Mouse (Mus musculus) macrophage (primary cell): ENCODE measurements around the gene Nono. TPM values are rescaled to one million over a fixed set of nuclear protein-coding genes. Genes with fewer than 3 reads are reported as not detected.

ENCODE experiments used
- H3K27ac ChIP-seq: fragments of 350-480 bp; formaldehyde crosslinking; 2 replicates; pipeline ENCODE4 v1.9.0; 2021
- H3K36me3 ChIP-seq: fragments of 350-480 bp; formaldehyde crosslinking; 2 replicates; pipeline ENCODE4 v1.9.0; 2021; ENCODE audit errors: inconsistent target
- H3K4me3 ChIP-seq: fragments of 350-480 bp; formaldehyde crosslinking; 2 replicates; pipeline ENCODE4 v1.9.0; 2021; ENCODE audit errors: inconsistent target
- H3K79me2 ChIP-seq: fragments of 350-480 bp; formaldehyde crosslinking; 2 replicates; pipeline ENCODE4 v1.9.0; 2021; ENCODE audit errors: inconsistent target
- WGBS: methylation state at CpG from one replicate; pipeline ENCODE4 v1.1.7; 2026; ENCODE audit warnings: inconsistent platforms; ENCODE audit not compliant: missing documents; 5-methylcytosine and 5-hydroxymethylcytosine counted together
- polyA plus RNA-seq: library from polyadenylated mRNA; stranded (reverse); fragments of 250-400 nt; gene quantifications from 3 replicates; pipeline ENCODE4 v1.2.4, GENCODE M21; 2018; ENCODE audit warnings: inconsistent platforms
- total RNA-seq, 78 experiments: library from RNA; depleted of rRNA; stranded (reverse); fragments of 250-400 nt; gene quantifications; 1 replicate in 9 of 78; 2 replicates in 24 of 78; 3 replicates in 43 of 78; 4 replicates in 2 of 78; pipeline ENCODE4 v1.2.4; 2018; ENCODE audit warnings: inconsistent platforms in 56 of 78

The Nono gene
- 100 to 1,000 TPM in 23 of 26 experiments, 10 to 100 TPM in 3; 66.2 to 595 (median 270) TPM for total RNA-seq (2018; cell fraction: chromatin; rRNA removed)
- total RNA-seq (2018; cell fraction: cytosol; rRNA removed) = 100 to 1,000 TPM; 108 to 198 (median 150) TPM
- 100 to 1,000 TPM in 21 of 26 experiments, 10 to 100 TPM in 5; 74.7 to 411 (median 200) TPM for total RNA-seq (2018; cell fraction: nucleus; rRNA removed)
- 169 to 225 TPM (median 178 TPM) in 3 replicates for polyA plus RNA-seq

GRCm38 (mm10) chrX:101429142-101429949 is at the start of gene Nono:
Nono (plus strand) TSS chrX:101429318.
- H3K27ac ChIP-seq = peak within 1 kb of the TSS; percentile 89
- 21% methylated on average over 47 of the region's 51 CpGs for WGBS
- H3K79me2 ChIP-seq = peaks cover 47% of the 10 kb centered on the region
- peak within 1 kb of the TSS; percentile 61 for H3K4me3 ChIP-seq
- H3K36me3 ChIP-seq = no peaks in the 10 kb centered on the region

DNA sequence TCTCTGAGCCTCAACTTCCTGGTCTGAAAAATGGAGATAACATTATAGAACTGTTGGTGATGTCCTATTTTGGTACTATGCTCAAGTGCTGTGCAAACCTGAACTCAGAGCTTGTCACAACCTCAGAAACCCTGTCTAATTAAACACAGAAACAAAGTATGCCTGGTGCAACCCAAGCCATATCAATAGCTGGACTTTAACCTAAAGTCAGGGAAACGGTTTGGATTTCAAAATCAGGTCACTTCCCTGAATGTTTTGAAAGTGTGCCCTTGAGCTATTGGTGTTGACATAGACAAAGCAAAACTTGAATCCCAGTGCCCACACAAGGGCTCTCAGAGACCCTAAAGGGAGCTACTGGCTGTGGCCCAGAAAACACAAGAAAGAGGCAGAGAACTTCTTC is 49.4 kb upstream of the Nono start:
- Histone ChIP-seq H3K36me3 (no peaks in the 10 kb centered on the region), H3K79me2 (no peaks in the 10 kb centered on the region), H3K4me3 (no peak overlapping the region), H3K27ac (no peak overlapping the region)
- 38% methylated on average over 1 of the region's 1 CpGs for WGBS

DNA sequence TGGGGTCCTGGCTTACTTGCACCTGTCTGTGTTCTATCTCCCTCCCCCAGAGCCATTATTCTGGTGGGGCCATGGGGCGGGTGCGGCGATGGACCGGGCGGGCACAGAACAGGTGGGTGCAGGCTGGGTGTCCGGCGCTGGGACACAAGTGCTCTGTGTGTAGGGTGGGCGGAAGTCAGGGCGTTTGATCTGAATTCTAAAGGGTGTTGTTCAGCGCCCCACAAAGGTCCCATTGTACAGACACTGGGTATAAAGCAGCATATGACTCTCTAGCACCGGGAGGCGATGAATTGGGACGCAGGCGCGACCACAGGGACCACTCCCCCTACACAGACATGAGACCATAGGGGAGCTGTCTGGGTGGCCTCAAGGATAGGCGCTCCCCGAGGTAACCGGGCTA is 45.7 kb upstream of the Nono start:
- Histone ChIP-seq H3K27ac (no peak overlapping the region), H3K36me3 (no peaks in the 10 kb centered on the region), H3K79me2 (no peaks in the 10 kb centered on the region), H3K4me3 (no peak overlapping the region)
- 52% methylated on average over 16 of the region's 18 CpGs for WGBS

DNA sequence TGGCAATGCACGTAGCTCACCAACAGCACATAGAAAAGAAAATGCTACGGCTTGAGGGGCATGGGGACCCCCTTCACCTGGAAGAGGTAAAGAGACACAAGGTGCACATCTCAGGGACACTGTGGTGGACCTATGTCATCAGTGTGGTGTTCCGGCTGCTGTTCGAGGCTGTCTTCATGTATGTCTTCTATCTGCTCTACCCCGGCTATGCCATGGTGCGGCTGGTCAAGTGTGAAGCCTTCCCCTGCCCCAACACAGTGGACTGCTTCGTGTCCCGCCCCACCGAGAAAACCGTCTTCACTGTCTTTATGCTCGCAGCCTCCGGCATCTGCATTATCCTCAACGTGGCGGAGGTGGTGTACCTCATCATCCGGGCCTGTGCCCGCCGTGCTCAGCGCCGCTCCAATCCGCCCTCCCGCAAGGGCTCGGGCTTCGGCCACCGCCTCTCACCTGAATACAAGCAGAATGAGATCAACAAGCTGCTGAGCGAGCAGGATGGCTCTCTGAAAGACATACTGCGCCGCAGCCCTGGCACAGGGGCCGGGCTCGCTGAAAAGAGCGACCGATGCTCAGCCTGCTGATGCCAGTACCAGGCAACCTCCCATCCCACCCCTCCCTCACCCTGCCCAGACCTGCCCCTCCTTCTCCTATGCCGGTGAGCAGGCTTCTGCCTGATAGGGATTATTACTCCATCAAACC is 44.5 kb upstream of the Nono start:
- H3K79me2 ChIP-seq = no peaks in the 10 kb centered on the region
- no peak overlapping the region for H3K27ac ChIP-seq
- no peak overlapping the region for H3K4me3 ChIP-seq
- WGBS = 36% methylated on average over 28 of the region's 32 CpGs
- no peaks in the 10 kb centered on the region for H3K36me3 ChIP-seq

DNA sequence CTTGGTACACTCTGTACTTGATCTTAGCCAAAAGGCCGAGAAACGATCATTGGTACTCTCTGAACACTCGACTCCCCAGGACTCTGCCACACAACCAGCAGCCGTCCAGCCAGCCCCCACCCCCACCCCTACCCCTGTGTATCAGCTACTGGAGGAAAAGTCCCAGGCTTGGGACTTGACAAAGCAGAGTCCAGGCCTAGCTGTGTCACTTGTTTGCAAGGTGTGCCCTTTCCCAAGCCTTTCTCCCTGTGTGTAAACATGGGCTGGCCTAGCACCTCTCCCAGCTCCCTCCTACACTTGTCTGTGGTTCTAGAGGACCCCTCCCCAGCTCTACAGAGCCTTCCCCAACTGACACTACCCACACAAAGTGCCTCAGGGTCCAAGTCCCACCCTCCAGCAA is 42.9 kb upstream of the Nono start:
- Histone ChIP-seq H3K4me3 (no peak overlapping the region), H3K79me2 (no peaks in the 10 kb centered on the region), H3K36me3 (no peaks in the 10 kb centered on the region), H3K27ac (no peak overlapping the region)
- 90% methylated on average over 2 of the region's 4 CpGs for WGBS

DNA sequence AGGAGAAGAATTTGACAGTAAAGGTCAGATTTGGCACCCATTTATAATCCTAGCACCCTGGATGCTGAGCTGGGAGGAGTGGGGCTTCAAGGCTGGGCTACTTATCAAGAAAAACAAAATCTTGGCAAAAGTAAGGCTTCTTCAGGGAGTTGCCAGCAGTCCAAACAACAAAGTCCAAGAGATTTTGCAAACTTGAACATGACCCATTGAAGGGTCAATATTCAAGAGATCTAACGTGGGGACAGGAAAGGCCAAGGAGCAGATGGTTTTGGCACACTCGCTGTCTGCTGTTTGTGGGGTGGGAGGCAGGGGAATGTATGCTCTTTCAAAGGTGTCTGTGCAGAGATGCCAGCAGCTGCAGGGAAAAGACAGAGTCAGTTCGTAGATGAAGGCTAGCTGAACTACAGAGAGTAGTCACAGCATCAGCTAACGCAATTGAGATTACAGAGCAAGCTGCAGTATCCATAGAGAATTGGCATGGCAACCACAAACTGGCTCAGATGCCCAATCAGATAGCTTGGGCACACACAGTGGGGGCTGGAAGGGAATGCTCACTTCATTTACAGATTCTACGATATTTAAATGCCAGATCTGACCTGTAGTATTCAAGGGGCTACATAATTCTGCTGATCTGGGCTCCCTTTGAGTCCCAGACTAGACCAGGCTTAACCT is 40.1 kb upstream of the Nono start:
- no peaks in the 10 kb centered on the region for H3K79me2 ChIP-seq
- WGBS = 90% methylated on average over 5 of the region's 5 CpGs
- H3K36me3 ChIP-seq = no peaks in the 10 kb centered on the region
- H3K4me3 ChIP-seq = no peak overlapping the region
- H3K27ac ChIP-seq = no peak overlapping the region

GRCm38 (mm10) chrX:101394341-101394740 is 34.8 kb upstream of the Nono start:
- Histone ChIP-seq H3K27ac (no peak overlapping the region), H3K36me3 (no peaks in the 10 kb centered on the region), H3K4me3 (no peak overlapping the region), H3K79me2 (no peaks in the 10 kb centered on the region)
- WGBS = 71% methylated on average over 1 of the region's 2 CpGs

DNA sequence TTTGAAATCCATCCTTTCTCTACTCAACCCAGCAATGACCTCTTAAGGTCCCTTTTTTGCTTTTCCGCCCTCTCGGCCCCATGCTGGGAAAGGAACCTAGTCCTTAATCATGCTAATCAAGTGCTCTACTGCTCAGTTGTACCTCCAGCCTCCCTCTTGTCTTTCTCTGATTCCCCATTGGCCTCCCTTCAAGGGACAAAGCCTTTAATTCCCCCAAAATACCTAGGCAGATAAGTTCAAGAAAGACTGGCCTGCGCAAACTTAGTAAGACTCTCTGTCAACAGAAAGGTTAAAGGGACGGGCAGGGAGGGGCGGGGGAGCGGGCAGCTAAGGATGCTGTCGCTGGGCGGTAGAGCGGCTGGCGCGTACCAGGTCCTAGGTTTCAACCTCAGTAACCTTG is 32.7 kb upstream of the Nono start:
- no peak overlapping the region for H3K4me3 ChIP-seq
- no peak overlapping the region for H3K27ac ChIP-seq

GRCm38 (mm10) chrX:101418946-101419724 is 10.0 kb upstream of the Nono start:
- H3K36me3 ChIP-seq = no peaks in the 10 kb centered on the region
- no peaks in the 10 kb centered on the region; the same call in 1 of the 2 replicates for H3K79me2 ChIP-seq
- WGBS = 31% methylated on average over 30 of the region's 36 CpGs
- H3K27ac ChIP-seq = peak overlapping the region; percentile 49
- peak overlapping the region; percentile 57 for H3K4me3 ChIP-seq

More for the DNA sequence above, 32.7 kb upstream of the Nono start:
- no peaks in the 10 kb centered on the region for H3K36me3 ChIP-seq
- H3K79me2 ChIP-seq = no peaks in the 10 kb centered on the region
- WGBS = 87% methylated on average over 10 of the region's 11 CpGs

GRCm38 (mm10) chrX:101419725-101420699 is 9.1 kb upstream of the Nono start:
- peak overlapping the region; percentile 57 for H3K4me3 ChIP-seq
- peak overlapping the region; percentile 49 for H3K27ac ChIP-seq
- H3K79me2 ChIP-seq = no peaks in the 10 kb centered on the region; the same call in 1 of the 2 replicates
- no peaks in the 10 kb centered on the region for H3K36me3 ChIP-seq
- WGBS = 24% methylated on average over 24 of the region's 54 CpGs

DNA sequence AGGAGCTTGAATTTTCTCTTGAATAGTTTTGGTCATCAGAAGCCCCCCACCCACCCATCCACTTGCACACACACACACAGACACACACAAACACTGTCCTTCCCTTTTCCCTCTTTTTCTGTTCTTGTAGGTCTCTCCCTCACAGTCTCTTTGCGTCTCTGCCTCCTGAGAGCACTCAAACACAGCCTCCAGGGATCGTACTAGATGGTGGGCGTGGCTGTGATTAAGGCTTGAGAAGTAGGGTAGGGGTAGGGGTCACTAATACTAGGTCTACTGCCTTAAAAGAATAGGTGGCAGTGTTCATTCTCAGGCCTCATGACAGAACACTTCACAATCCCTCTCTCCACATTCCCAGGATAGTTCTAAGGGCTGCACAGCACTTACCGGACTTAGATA is 8.4 kb upstream of the Nono start, which contains the start of gene Zmym3:
Gene Zmym3, minus strand, starts transcription at position 150 of the 396 bp plus-strand sequence.
- WGBS = 75% methylated on average over 4 of the region's 4 CpGs
- H3K27ac ChIP-seq = peak within 1 kb of the TSS; percentile 17; the same call in 1 of the 2 replicates
- no peaks in the 10 kb centered on the region; the same call in 1 of the 2 replicates for H3K79me2 ChIP-seq
- peak within 1 kb of the TSS; percentile 57 for H3K4me3 ChIP-seq
- H3K36me3 ChIP-seq = no peaks in the 10 kb centered on the region

- Histone ChIP-seq H3K79me2 (no peaks in the 10 kb centered on the region; the same call in 1 of the 2 replicates), H3K36me3 (no peaks in the 10 kb centered on the region), H3K4me3 (no peak overlapping the region), H3K27ac (no peak overlapping the region)
- 95% methylated on average over 2 of the region's 2 CpGs for WGBS
Measured at GRCm38 (mm10) chrX:101423462-101423861, 5.7 kb upstream of the Nono start.

- H3K27ac ChIP-seq = no peak overlapping the region
- WGBS = 6% methylated on average over 1 of the region's 1 CpGs
- H3K36me3 ChIP-seq = no peaks in the 10 kb centered on the region
- peaks cover 31% of the 10 kb centered on the region for H3K79me2 ChIP-seq
- no peak overlapping the region for H3K4me3 ChIP-seq
Measured at GRCm38 (mm10) chrX:101427774-101428173, 1.3 kb upstream of the Nono start.
